Mouse (Mus musculus): ENCODE results near the gene Ccr10. TPM values are rescaled to one million over a fixed set of nuclear protein-coding genes. Genes with fewer than 3 reads are reported as not detected.

The Ccr10 gene
- polyA plus RNA-seq, 1 experiment from 2014 or later, result 0.24 TPM

DNA sequence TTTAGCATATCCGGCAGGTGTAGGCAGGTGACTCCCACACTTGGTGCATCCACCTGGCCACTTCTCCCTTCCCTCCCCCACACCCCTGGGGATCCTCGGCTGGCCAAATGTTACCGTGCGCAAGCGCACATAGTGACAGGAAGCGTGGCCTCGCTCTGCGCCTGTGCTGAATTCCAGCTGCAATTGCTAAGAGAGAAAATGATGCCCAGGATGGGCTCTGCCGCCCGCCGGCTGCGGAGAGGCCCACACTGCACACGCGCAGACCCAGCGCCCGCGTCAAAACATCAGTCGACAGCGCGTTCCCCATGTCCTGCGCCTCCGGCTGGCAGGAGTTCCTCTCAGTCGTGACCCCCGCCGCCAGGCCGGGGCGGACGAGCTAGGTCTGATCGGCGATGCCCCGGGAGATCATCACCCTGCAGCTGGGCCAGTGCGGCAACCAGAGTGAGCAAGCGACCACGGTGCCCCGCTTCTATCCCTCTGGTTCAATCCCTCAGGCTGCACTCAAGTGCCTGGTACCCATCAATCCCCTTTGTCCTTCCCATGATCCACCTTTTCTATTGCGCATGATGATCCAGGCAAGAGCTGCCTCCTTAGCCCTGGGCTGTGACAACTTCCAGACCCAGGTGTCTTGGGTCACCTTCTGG lies 19.4 kb downstream of the Ccr10 start, which contains the start of gene Tubg2:
TSS of gene Tubg2 (plus strand) at position 180 of the 644 bp plus-strand sequence.
- peak within 1 kb of the TSS; percentile 81 for H3K4me2 ChIP-seq (replicated peaks; ENCODE audit: low read depth, low read length)
- no peaks in the 10 kb centered on the region for H3K9me3 ChIP-seq (ENCODE audit: control insufficient read depth, low read length)
- WGBS, result 2% methylated on average over 36 of the region's 36 CpGs
- no peaks in the 10 kb centered on the region for H3K27me3 ChIP-seq (ENCODE audit: control insufficient read depth, insufficient read depth, low read length)
- peak within 1 kb of the TSS; percentile 57 for H3K27ac ChIP-seq (ENCODE audit: low read depth, low read length)
- peaks cover 12% of the 10 kb centered on the region; the same call in 1 of the 2 replicates for H3K4me1 ChIP-seq (ENCODE audit: control insufficient read depth, insufficient read depth, low read length)
- H3K9ac ChIP-seq (ENCODE audit: low read depth, low read length), result peak within 1 kb of the TSS; percentile 58
- peak within 1 kb of the TSS; percentile 41 for H3K4me3 ChIP-seq (ENCODE audit: low read length)
- peak; percentile 76 for ATAC-seq (ENCODE audit: low FRiP score, low TSS enrichment)
- H3K36me3 ChIP-seq (ENCODE audit: control insufficient read depth, insufficient read depth, low read length), result no peaks in the 10 kb centered on the region

- ATAC-seq (ENCODE audit: low FRiP score, low TSS enrichment), result no peak
- Histone ChIP-seq H3K36me3 (ENCODE audit: control insufficient read depth, insufficient read depth, low read length) (no peaks in the 10 kb centered on the region), H3K9me3 (ENCODE audit: control insufficient read depth, low read length) (no peaks in the 10 kb centered on the region), H3K9ac (ENCODE audit: low read depth, low read length) (no peak overlapping the region), H3K4me2 (replicated peaks; ENCODE audit: low read depth, low read length) (peak overlapping the region; percentile 81; the same call in 1 of the 2 replicates), H3K27ac (ENCODE audit: low read depth, low read length) (no peak overlapping the region), H3K4me1 (ENCODE audit: control insufficient read depth, insufficient read depth, low read length) (peaks cover 12% of the 10 kb centered on the region; the same call in 1 of the 2 replicates), H3K27me3 (ENCODE audit: control insufficient read depth, insufficient read depth, low read length) (no peaks in the 10 kb centered on the region), H3K4me3 (ENCODE audit: low read length) (no peak overlapping the region)
- 67% methylated on average over 6 of the region's 6 CpGs for WGBS
Observed at GRCm38 (mm10) chr11:101155151-101155550, 20.1 kb downstream of the Ccr10 start.

DNA sequence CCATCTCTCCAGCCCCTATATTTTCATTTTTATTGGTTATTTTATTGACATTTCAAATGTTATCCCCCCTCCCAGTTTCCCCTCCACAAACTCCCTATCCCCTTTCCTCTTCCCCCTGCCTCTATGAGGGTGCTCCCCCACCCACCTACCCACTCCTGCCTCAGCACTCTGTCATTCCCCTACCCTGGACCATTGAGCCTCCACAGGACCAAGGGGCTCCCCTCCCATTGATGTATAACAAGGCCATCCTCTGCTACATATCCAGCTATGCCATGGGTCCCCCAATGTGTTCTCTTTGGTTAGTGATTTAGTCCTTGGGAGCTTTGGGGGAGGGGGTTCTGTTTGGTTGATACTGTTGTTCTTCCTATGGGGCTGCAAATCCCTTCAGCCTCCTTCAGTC lies 20.6 kb downstream of the Ccr10 start:
- H3K9ac ChIP-seq (ENCODE audit: low read depth, low read length), result no peak overlapping the region
- H3K27ac ChIP-seq (ENCODE audit: low read depth, low read length), result no peak overlapping the region
- no peaks in the 10 kb centered on the region for H3K9me3 ChIP-seq (ENCODE audit: control insufficient read depth, low read length)
- no peak for ATAC-seq (ENCODE audit: low FRiP score, low TSS enrichment)
- H3K4me3 ChIP-seq (ENCODE audit: low read length), result no peak overlapping the region
- no peaks in the 10 kb centered on the region for H3K36me3 ChIP-seq (ENCODE audit: control insufficient read depth, insufficient read depth, low read length)
- no peaks in the 10 kb centered on the region for H3K27me3 ChIP-seq (ENCODE audit: control insufficient read depth, insufficient read depth, low read length)
- no peak overlapping the region for H3K4me2 ChIP-seq (replicated peaks; ENCODE audit: low read depth, low read length)
- peaks cover 12% of the 10 kb centered on the region; the same call in 1 of the 2 replicates for H3K4me1 ChIP-seq (ENCODE audit: control insufficient read depth, insufficient read depth, low read length)

GRCm38 (mm10) chr11:101152825-101153224 lies 22.4 kb downstream of the Ccr10 start:
- H3K36me3 ChIP-seq (ENCODE audit: control insufficient read depth, insufficient read depth, low read length), result no peaks in the 10 kb centered on the region
- no peak overlapping the region for H3K4me3 ChIP-seq (ENCODE audit: low read length)
- no peaks in the 10 kb centered on the region for H3K9me3 ChIP-seq (ENCODE audit: control insufficient read depth, low read length)
- 70% methylated on average over 1 of the region's 1 CpGs for WGBS
- H3K4me1 ChIP-seq (ENCODE audit: control insufficient read depth, insufficient read depth, low read length), result peaks cover 24% of the 10 kb centered on the region
- no peak overlapping the region for H3K27ac ChIP-seq (ENCODE audit: low read depth, low read length)
- no peaks in the 10 kb centered on the region for H3K27me3 ChIP-seq (ENCODE audit: control insufficient read depth, insufficient read depth, low read length)
- H3K4me2 ChIP-seq (replicated peaks; ENCODE audit: low read depth, low read length), result no peak overlapping the region
- no peak for ATAC-seq (ENCODE audit: low FRiP score, low TSS enrichment)
- no peak overlapping the region for H3K9ac ChIP-seq (ENCODE audit: low read depth, low read length)

GRCm38 (mm10) chr11:101151063-101151462 lies 24.2 kb downstream of the Ccr10 start:
- no peaks in the 10 kb centered on the region for H3K27me3 ChIP-seq (ENCODE audit: control insufficient read depth, insufficient read depth, low read length)
- no peak overlapping the region for H3K9ac ChIP-seq (ENCODE audit: low read depth, low read length)
- no peak for ATAC-seq (ENCODE audit: low FRiP score, low TSS enrichment)
- no peaks in the 10 kb centered on the region for H3K36me3 ChIP-seq (ENCODE audit: control insufficient read depth, insufficient read depth, low read length)
- no peaks in the 10 kb centered on the region for H3K9me3 ChIP-seq (ENCODE audit: control insufficient read depth, low read length)
- H3K27ac ChIP-seq (ENCODE audit: low read depth, low read length), result no peak overlapping the region
- H3K4me3 ChIP-seq (ENCODE audit: low read length), result no peak overlapping the region
- 56% methylated on average over 2 of the region's 2 CpGs for WGBS
- peaks cover 20% of the 10 kb centered on the region for H3K4me1 ChIP-seq (ENCODE audit: control insufficient read depth, insufficient read depth, low read length)
- no peak overlapping the region for H3K4me2 ChIP-seq (replicated peaks; ENCODE audit: low read depth, low read length)

GRCm38 (mm10) chr11:101149178-101150105 lies 25.8 kb downstream of the Ccr10 start:
- H3K4me3 ChIP-seq (ENCODE audit: low read length), result no peak overlapping the region
- ATAC-seq (ENCODE audit: low FRiP score, low TSS enrichment), result peak; percentile 82
- no peak overlapping the region; the same call in 1 of the 2 replicates for H3K4me2 ChIP-seq (replicated peaks; ENCODE audit: low read depth, low read length)
- H3K9me3 ChIP-seq (ENCODE audit: control insufficient read depth, low read length), result no peaks in the 10 kb centered on the region
- WGBS, result 19% methylated on average over 9 of the region's 9 CpGs
- H3K4me1 ChIP-seq (ENCODE audit: control insufficient read depth, insufficient read depth, low read length), result peaks cover 12% of the 10 kb centered on the region
- peak overlapping the region; percentile 90 for H3K27ac ChIP-seq (ENCODE audit: low read depth, low read length)
- H3K36me3 ChIP-seq (ENCODE audit: control insufficient read depth, insufficient read depth, low read length), result no peaks in the 10 kb centered on the region
- no peaks in the 10 kb centered on the region for H3K27me3 ChIP-seq (ENCODE audit: control insufficient read depth, insufficient read depth, low read length)
- peak overlapping the region; percentile 18; the same call in 1 of the 2 replicates for H3K9ac ChIP-seq (ENCODE audit: low read depth, low read length)

DNA sequence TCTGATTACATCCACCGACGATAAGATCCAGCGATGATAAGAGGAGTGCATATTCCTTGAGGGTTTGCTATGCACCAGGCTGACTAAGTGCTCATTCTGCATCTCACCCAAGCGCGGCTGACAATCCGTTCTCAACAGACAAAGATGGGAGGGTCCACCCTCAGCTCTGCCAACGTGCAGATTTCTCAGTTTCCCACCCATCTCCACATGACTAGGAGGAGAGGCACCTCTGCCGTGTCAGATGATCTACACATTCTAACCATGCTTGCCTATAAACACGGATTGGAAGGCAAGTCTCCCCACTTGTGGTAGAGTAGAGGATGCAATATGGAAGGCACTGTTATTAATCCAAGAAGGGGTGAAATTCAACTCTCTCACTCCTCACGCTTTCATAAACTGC lies 26.5 kb downstream of the Ccr10 start:
- no peaks in the 10 kb centered on the region for H3K9me3 ChIP-seq (ENCODE audit: control insufficient read depth, low read length)
- no peaks in the 10 kb centered on the region for H3K27me3 ChIP-seq (ENCODE audit: control insufficient read depth, insufficient read depth, low read length)
- no peak overlapping the region for H3K4me3 ChIP-seq (ENCODE audit: low read length)
- H3K36me3 ChIP-seq (ENCODE audit: control insufficient read depth, insufficient read depth, low read length), result no peaks in the 10 kb centered on the region
- no peak for ATAC-seq (ENCODE audit: low FRiP score, low TSS enrichment)
- H3K27ac ChIP-seq (ENCODE audit: low read depth, low read length), result peak overlapping the region; percentile 90
- 0 out of 2 replicates have a peak overlapping the region, but pooled peaks have one; percentile 18 for H3K9ac ChIP-seq (ENCODE audit: low read depth, low read length)
- 54% methylated on average over 10 of the region's 10 CpGs for WGBS
- no peak overlapping the region; the same call in 1 of the 2 replicates for H3K4me2 ChIP-seq (replicated peaks; ENCODE audit: low read depth, low read length)
- H3K4me1 ChIP-seq (ENCODE audit: control insufficient read depth, insufficient read depth, low read length), result peaks cover 14% of the 10 kb centered on the region

- ATAC-seq (ENCODE audit: low FRiP score, low TSS enrichment), result no peak
- Histone ChIP-seq H3K36me3 (ENCODE audit: control insufficient read depth, insufficient read depth, low read length) (no peaks in the 10 kb centered on the region), H3K27me3 (ENCODE audit: control insufficient read depth, insufficient read depth, low read length) (no peaks in the 10 kb centered on the region), H3K9me3 (ENCODE audit: control insufficient read depth, low read length) (no peaks in the 10 kb centered on the region), H3K4me2 (replicated peaks; ENCODE audit: low read depth, low read length) (no peak overlapping the region), H3K27ac (ENCODE audit: low read depth, low read length) (no peak overlapping the region), H3K4me3 (ENCODE audit: low read length) (no peak overlapping the region), H3K4me1 (ENCODE audit: control insufficient read depth, insufficient read depth, low read length) (peaks cover 18% of the 10 kb centered on the region), H3K9ac (ENCODE audit: low read depth, low read length) (no peak overlapping the region)
- WGBS, result 24% methylated on average over 10 of the region's 10 CpGs
Observed at GRCm38 (mm10) chr11:101146377-101146776, 28.9 kb downstream of the Ccr10 start.
